Mouse (Mus musculus) brain, embryonic 18.5 days (tissue): ENCODE results near the gene Ptpn23.
"Not testable (repeated sequence)": the region's sequence is repeated elsewhere in the genome, so short reads cannot be mapped to it uniquely, and the experiment has no call there.

Experiments used
- DNase-seq: peaks from one replicate; pipeline ENCODE4 v3.0.0-alpha.2; 2012; ENCODE audit warnings: low read depth, low spot score

Ptpn23 gene

DNA sequence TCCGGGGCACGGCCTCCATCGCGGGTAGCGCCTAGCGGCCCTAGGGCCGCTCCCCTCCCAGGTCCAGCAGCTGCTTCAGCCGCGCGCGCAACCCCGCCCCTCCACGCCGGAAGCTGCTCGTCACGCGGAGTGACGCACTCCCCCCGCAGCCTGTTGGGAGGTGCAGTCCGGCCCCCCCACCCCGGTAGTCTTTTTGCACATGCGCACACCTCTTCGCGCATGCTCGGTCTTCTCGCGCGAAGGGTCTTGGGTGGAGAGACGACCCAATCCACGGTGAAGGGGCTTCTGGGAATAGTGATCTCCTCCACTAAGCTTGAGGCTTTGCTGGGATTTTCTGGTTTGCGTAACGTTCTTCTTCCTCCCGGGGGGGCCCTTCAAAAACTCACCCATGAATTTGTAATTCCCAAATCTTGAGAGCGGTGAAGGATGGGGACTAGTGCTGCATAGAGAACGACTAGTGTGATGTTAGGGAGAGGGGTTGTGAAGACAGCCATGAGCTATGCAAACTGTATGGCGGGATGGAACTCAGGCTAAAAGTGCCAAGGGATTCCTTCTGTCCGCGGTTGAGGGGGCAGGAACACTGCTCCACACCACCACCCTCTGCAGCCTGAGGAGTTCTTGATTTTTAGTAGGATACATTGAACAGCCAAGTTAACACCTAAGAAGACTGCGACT is at the start of gene Ptpn23:
Gene Ptpn23, minus strand, starts transcription at position 115 of the 675 bp plus-strand sequence.
- DNase-seq, result peak; percentile 96

DNA sequence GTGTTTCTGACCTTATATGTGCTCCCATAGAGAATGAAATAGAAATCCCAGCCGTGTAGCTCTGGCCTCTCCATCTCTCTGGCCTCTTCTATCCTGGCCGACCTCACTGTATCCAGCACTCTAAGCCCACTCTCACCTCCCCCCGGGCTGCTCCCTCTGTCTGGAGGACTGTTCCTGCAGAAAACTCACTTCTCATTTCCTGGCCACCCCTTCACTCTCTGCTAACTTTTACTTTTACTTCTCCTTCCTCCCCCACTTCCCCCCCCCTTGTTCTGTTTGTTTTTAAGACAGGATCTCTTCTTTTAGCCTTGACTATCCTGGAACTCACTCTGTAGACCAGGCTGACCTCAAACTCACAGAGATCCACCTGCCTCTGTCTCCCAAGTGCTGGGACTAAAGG is 44.5 kb upstream of the Ptpn23 start:
- no peak for DNase-seq

DNA sequence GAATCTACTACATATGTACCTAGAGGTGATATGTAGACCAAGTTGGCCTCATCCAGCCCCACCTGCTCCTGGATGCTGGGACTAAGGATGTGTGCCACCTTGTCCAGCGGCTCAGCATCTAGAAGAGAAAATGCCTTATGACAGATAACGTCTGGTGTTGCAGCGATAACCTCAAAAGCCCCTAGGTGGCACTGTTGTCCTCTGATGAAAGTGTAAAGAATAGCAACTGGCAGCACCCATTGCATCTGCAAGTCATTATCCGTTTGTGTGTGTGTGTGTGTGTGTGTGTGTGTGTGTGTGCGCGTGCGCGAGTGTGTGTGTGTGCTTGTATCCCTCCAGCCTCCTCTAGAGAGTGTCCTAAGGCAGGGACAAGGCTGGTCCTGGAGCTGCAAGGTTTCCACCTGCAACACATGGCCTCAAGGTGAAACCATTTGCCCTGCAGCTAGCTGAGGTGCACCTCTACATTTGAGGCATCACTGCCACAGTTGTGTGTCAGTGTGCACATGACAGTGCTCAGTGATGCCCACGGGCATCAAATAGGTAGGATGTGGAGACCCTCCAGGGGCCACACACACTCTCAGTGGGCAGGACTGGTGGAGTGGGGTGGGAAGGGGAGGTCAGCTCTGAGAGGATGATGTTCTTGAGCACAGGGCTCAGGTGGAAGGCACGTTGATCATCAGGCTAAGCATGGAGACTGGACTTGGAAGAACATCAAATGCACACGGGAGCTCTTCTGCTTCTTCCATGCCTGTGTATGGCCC is 41.0 kb upstream of the Ptpn23 start:
- DNase-seq, result peak; percentile 72

DNA sequence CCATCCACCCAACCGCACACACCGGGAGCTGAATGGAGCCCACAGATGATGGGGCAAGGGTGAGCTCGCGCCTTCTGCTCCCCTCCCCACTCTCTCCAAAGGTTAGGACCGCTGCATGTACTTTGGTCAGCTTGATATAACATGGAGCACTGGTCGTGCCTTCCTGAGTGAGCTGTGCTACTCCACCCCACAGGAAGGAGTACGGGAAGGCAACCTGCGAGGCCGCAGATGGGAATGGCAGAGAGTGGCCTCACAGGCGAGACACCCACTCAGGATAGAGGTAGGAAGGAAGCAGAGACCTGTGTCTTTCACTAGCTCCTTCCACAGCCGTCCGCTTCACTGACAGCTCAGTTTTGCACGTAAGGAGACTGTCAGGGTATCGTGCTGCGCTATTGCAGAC is 40.3 kb upstream of the Ptpn23 start:
- DNase-seq, result no peak

DNA sequence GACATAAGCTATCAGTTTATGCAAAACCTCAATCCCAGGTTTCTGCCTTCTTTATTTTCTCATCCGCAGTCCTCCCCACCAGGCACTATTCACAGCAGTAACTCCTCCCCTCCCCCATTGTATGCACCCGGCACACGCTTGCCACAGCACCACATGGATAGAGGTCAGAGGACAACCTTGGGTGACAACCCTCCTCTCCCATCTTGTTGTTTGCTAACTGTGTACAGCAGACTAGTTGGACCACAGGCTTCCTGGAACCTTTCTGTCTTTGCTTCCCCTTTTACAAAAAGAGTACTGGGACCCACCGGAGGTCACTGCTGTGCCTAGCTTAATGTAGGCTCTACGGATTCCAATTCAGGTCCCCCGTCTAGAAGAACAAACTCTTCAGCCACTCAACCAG is 32.5 kb upstream of the Ptpn23 start:
- DNase-seq, result no peak

DNA sequence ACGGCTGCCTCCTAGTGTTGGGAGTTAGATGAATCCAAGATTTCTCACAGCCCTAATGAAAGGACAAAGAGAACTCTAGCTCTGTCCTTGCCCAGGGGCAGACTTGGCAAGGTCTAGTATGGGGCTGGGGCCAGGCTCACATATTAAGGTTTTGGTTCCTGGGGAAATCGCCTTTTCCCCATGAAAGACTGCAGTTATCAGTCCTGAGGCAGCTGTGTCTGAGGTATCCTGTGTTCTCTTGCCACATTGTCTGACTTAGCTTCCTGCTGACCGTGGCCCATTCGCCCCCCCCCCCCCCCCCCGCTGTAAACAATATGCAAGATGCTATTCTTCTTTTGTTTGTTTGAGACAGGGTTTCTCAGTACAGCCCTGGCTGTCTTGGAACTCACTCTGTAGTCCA is 32.0 kb upstream of the Ptpn23 start:
- no peak for DNase-seq

DNA sequence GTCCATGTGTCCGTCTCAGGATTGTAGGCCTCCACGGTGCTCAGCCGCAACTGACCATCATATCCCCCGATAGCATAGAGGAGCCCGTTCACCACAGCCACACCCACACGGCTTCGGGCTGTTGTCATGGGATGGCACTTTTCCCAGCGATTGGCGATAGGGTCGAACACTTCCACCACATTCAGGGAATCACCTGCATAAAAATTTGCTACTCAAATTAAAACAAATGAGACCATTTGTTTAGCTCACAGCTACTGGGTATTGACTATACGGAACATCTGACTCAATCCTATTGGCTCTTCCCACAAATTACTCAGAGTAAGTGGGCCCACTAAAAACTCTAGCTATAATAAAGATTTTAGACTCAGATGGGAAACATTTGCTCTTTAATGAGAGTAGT is 28.0 kb upstream of the Ptpn23 start:
- DNase-seq, result no peak

DNA sequence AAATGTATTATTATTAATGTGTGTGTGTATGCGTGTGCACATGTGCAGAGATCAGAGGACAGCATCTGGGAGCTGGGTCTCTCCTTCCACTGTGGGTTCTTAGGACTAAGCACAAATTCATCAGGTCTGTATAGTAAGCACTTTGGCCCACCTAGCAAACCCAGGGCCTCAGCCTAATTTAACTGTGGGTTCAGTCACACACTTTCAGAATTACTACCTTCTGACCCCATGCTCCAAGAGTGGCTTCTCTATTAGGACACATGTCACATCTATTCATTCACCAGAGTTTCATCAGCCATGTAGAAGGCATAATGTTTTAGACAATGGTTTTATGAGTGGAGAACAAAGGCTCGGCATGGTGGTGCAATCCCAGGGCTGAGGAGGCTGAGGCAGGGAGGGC is 25.0 kb upstream of the Ptpn23 start:
- no peak for DNase-seq

DNA sequence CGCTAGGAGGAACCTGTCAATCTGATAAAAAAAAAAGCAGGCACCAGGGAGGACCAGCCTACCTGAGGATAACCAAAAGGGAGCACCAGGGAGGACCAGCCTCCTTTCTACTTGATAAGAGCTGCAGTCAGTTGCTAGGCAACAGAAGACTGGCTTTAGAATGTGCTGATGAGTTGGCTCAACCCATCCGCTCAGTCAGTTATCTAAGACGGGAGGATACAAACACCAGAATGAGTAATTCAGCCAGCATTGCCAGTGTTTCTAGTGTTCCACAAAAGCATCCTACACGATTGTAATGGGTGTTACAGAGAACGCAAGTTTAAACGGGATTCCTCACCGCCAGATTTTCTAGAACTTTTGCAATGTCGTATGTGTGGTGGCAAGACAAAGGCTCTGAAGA is 23.2 kb upstream of the Ptpn23 start:
- DNase-seq, result peak; percentile 10

DNA sequence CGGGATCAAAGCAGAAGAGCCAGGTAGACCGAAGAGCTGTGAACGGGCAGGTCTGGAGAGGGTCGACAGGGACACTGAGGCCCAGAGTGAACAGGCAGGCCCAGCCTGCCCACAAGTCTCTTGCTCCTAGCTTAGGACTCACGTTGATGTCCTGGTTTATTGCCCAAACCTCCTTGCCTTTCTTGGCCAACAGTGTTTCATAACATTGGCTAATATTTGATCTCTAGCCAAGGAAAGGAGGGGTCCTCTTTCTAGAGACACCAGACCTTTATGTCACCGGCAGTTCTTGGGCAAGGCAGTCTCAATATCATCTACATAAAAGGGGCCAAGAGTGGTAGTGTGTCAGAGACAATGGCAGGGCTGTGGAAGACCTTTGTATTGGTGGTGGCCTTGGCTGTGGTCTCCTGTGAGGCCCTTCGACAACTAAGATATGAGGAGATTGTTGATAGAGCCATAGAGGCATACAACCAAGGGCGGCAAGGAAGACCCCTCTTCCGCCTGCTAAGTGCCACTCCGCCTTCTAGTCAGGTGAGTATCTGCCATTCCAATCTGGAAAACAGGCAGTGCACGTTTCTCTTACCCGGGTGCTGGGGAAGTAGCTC is 11.6 kb upstream of the Ptpn23 start, which contains the start of gene Ngp:
Gene Ngp, plus strand, starts transcription at position 237 of the 602 bp plus-strand sequence.
- DNase-seq, result no peak

DNA sequence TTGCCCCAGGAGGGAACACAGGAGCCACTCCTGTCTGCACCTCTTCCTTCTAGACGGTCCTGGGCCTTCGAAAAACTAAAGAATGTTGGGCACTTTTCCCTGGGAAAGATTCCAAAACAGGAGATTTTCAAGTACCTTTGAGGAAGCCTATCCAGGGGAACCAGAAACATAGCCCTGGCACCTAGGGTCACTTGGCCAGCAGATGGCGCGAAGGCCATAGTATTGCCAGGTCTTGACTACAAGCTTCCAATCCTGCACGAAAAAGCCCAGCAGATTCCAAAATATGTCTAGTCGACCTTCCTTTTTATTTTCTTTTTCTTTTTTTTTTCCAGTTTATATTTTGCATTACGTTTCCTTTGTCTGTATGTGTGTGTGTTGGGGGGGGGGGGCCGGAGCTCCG is 5.8 kb upstream of the Ptpn23 start:
- no peak for DNase-seq

DNA sequence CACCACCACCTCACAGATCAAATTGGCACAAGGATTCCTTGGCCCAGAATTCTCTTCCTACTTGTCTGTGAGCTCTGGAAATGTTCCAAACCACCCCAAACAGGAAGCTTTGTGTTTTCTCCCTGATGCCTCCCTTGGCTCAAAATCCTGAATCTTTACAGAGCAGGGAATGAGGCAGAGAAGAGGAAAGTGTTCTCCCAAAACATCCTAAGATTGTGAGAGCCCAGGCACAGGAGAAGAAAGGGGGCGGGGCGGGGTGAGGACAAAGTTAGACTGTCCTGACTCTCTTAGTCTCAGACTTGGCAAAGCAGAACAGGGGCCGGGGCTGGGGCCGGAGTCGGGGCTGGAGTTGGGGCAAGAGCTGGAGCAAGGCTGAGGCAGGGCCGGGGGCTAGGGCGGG is 4.9 kb upstream of the Ptpn23 start:
- no peak for DNase-seq

DNA sequence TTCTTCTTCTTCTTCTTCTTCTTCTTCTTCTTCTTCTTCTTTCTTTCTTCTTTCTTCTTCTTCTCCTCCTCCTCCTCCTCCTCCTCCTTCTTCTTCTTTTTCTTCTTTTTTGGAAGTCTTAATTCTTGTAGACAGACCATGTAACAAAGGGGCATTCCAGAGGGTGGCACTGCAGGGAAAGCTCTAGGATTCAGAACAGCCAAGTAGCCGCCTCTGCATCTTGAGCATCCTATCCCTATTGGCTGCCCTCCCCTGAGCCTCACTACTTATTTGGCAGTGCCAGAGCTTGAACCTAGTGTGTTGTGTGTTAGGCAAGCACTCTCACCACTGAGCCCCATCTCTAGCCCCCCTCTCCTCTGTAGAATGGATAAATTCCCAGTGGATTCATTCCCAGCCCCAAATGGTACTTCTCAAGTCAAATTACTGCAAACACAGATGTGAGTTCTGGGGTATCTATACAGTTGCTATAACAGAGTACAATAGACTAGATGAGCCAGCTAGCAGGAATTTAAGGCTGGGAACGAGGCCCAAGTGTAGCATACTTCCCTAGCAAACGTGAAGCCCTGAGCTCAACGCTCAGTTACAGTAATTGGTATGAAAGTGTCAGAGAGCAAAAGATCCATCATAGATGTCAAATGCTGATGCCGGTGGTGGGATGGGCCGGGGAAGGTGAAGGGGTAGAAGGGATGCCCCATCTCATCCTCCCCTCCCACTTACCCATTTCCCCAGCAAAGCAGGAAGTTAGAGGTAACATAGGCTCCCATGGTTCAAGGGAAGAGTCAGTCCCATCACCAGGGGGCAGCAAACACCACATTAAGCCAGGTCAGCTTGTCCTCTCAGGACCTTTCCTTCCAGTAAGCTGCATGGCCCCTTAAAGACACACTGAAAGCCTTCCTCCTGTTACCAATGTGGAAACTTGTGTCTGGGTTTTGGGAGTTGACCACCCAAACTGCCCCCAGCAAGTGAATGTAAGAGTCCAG is 3.2 kb upstream of the Ptpn23 start:
- DNase-seq, result peak; percentile 14

DNA sequence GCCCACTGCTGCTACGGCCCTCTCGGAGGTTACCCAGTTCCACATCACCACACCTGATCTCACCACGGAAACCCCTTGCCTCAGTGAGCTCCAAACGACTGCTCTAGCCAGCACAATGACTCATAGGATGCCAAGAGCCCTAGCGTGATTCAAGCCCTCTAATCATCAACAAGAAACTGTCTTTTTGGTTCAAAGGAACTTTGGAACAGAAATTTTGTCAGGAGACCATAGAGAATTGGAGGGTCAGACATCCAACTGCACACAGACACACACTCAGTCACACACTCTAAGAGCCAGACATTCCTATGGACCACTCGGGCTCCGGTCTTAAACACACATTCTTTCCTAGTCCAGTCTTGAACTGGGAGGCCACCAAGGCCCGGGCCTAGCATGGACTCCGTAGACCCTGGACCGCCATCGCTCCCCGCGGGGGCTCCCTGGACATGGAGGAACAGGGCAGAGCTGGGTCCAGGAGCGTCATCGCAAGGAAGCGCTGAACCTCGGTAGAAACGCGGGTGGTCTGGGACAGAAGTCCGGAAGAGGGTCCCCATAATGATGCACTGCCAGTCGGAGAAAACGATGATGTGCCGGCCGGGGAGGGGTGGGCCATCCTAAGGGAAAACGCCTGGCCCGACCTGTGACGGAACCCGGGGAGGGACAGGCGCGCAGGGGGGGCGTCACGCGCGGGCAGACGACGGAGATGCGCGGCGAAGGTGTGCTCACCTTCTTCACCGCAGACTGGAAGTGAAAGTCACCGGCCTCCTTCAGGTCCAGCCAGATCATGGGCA is 508 bp downstream of the Ptpn23 start:
- peak; percentile 6 for DNase-seq

DNA sequence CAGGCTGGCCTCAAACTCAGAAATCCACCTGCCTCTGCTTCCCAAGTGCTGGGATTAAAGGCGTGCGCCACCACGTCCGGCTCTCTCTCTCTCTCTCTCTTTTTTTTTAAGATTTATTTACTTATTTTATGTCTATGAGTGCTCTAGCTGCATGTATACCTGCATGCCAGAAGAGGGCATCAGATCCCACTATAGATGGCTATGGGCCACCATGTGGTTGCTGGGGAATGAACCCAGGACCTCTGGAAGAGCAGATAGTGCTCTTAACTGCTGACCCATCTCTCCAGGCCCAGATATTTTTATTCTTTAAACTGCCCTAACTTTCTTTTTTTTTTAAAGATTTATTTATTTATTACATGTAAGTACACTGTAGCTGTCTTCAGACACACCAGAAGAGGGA is 4.8 kb downstream of the Ptpn23 start:
- DNase-seq, result not testable (repeated sequence)

DNA sequence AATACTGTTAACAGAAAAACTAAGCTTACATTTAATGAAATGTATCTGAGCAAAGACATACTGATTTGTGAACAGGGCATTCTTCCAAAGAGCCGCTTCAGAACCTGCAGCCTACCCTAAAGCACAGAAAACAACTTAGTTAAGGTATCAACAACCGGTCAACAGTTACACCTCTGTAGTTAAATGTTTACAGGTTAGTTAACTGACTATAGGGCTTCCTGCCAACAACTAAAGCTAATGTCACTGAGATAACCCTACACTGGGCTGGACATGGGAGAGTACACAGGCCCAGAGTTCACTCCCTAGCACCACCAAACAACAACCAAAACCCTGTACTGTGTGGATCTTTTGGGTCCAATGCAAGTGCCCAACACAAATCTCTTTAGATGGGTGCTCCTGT is 5.3 kb downstream of the Ptpn23 start:
- DNase-seq, result no peak

DNA sequence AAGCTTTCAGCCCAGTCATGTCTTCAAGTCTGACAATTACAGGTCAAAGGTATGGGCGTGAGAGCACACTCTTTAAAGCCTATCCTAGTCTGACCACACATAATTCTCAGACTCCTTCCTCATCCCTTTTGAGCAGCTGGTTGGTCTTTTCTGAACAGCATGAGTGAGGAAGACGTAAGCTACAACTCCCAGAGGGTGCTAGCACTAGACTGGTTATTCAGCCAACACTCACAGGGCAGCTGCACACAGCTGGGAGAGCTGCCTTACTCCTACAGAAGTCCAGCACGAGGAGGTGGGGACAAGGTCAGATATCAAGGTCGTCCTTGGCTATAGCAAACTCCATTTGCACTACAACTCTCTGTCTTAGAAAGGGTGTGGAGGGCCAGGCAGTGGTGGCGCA is 7.4 kb downstream of the Ptpn23 start:
- DNase-seq, result no peak

DNA sequence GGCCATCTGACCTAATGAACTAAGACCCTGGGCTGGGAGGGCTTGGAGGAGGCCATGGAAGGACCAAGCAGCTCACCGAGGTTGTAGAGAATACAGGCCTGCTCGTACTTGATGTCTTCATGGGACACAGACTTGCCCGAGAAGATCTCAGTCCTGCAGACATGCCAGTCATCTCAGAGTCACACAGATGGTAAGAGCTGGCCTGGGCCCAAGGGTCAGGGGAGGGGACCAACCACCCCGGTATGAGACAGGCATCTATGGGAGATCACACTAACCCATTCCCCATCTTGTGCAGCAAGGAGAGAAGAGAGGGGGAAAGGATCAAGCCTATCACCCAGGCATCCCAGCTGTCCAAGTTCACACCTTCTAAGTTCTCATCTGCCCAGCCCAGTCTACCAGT is 14.7 kb downstream of the Ptpn23 start:
- DNase-seq, result no peak

DNA sequence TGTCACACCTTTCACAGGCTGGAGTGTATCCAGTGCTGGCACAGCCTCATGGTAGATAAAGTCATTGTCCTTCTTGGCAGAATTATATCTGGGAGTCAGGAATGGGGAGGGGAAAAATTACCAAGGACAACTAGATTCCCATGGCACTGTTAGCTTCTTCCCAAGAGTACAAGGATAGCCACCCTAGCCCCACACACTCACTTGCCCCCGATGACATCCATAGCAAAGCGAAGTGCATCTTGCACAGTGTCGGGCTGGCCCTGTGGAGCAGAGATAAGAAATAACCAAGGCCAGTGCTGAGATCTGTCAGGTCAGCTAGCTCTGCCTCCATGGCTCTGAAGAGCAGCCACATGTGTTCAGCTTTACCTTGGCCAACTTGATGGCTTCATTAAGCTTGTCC is 17.2 kb downstream of the Ptpn23 start:
- no peak for DNase-seq

DNA sequence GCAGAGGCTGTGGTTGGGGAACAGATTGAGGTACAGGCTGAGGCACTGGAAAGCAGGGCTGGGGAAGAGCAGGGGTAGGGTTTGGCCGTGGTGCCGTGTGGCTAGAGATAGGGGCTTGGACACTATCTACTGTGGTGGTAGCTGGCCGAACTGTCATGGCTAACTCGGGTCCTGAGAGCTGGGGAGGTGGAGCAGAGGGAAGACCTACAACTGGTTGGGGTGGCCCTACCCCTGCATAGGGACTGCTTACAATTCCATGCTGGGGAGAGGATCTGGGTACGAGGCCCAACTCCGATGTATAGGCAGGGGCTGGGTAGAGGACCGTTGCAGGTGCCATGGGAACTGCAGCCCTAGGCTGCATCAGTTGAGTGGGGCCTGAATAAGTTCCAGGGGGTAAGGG is 20.0 kb downstream of the Ptpn23 start:
- no peak for DNase-seq

DNA sequence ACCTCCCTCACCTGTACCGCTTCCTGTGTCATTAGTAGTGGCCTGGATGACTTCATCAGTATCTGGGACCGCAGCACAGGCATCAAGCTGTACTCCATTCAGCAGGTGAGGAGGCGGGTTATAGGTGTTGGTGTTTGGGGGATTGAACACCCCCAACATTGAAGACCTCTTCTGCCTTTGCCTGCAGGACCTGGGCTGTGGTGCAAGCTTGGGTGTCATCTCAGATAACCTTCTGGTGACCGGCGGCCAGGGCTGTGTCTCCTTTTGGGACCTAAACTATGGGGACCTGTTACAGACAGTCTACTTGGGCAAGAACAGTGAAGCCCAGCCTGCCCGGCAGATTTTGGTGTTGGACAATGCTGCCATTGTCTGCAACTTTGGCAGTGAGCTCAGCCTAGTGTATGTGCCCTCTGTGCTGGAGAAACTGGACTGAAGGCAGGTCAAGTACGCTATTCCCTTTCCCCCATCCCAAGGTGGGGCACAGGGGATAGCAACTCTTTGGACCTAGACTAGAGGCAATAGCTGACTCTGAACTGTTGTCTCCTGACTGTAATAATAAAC is 23.6 kb downstream of the Ptpn23 start:
- no peak for DNase-seq
